Mouse (Mus musculus) embryonic facial prominence, embryonic 14.5 days (tissue): ENCODE data around the gene Camk2b. TPM values are rescaled to one million over a fixed set of nuclear protein-coding genes. Genes with fewer than 3 reads are reported as not detected.
"Not testable (repeated sequence)": the region's sequence is repeated elsewhere in the genome, so short reads cannot be mapped to it uniquely, and the experiment has no call there.

ENCODE experiments used
- ATAC-seq: fragments of 200-750 bp; cut with Nextera tagmentation; 2 replicates; pipeline ENCODE4 v1.8.0; 2017; ENCODE audit warnings: low read depth, moderate number of reproducible peaks, moderate TSS enrichment
- DNase-seq: peaks from one replicate; pipeline ENCODE4 v3.0.0-alpha.2; 2015; ENCODE audit warnings: low spot score
- H3K27ac ChIP-seq: fragments of 300-500 bp; sonication (generic); replicated peaks from 2 replicates; pipeline ENCODE4 v1.5.1; 2014; ENCODE audit warnings: low read depth, mild to moderate bottlenecking, low read length, moderate library complexity
- H3K27me3 ChIP-seq: fragments of 300-500 bp; sonication (generic); replicated peaks from 2 replicates; pipeline ENCODE4 v1.6.1; 2014; ENCODE audit warnings: low read length; ENCODE audit not compliant: control insufficient read depth, insufficient read depth
- H3K36me3 ChIP-seq: fragments of 300-500 bp; sonication (generic); 2 replicates; pipeline ENCODE4 v1.6.1; 2014; ENCODE audit warnings: low read length, mixed read lengths; ENCODE audit not compliant: control insufficient read depth, insufficient read depth
- H3K4me1 ChIP-seq: fragments of 300-500 bp; sonication (generic); 2 replicates; pipeline ENCODE4 v1.6.1; 2014; ENCODE audit warnings: antibody characterized with exemption, low read length; ENCODE audit not compliant: control insufficient read depth, insufficient read depth
- H3K4me2 ChIP-seq: fragments of 300-500 bp; sonication (generic); 2 replicates; pipeline ENCODE4 v1.6.1; 2014; ENCODE audit warnings: low read depth, mild to moderate bottlenecking, low read length, moderate library complexity, mixed read lengths
- H3K4me3 ChIP-seq: fragments of 300-500 bp; sonication (generic); 2 replicates; pipeline ENCODE4 v1.5.1; 2014; ENCODE audit warnings: low read depth, mild to moderate bottlenecking, low read length
- H3K9ac ChIP-seq: fragments of 300-500 bp; sonication (generic); 2 replicates; pipeline ENCODE4 v1.6.1; 2014; ENCODE audit warnings: low read depth, mild to moderate bottlenecking, low read length, moderate library complexity, mixed read lengths
- H3K9me3 ChIP-seq: fragments of 300-500 bp; sonication (generic); 2 replicates; pipeline ENCODE4 v1.6.1; 2016; ENCODE audit warnings: low read length; ENCODE audit not compliant: control insufficient read depth
- WGBS: fragments of 180-500 bp; shearing (Covaris S2); extraction: QIAGEN DNeasy Blood & Tissue Kit; methylation state at CpG from one replicate; pipeline ENCODE4 v1.1.7; 2014; 5-methylcytosine and 5-hydroxymethylcytosine counted together
- polyA plus RNA-seq: library from polyadenylated mRNA; unstranded; fragments of >200 nt; fragmentation: Nextera tagmentation; extraction: Ambion mirVana; gene quantifications from 2 replicates; pipeline ENCODE4 v1.2.1, GENCODE M21; 2014

The Camk2b gene
- polyA plus RNA-seq, result 6.1 and 9.2 TPM in 2 replicates

- H3K36me3 ChIP-seq, result no peaks in the 10 kb centered on the region
- no peak for ATAC-seq
- H3K27ac ChIP-seq, result no peak within 1 kb of the TSS
- no peaks in the 10 kb centered on the region for H3K9me3 ChIP-seq
- H3K4me1 ChIP-seq, result peaks cover 5% of the 10 kb centered on the region; the same call in 1 of the 2 replicates
- 9% methylated on average over 6 of the region's 6 CpGs for WGBS
- H3K4me3 ChIP-seq, result peak within 1 kb of the TSS; percentile 58
- no peak for DNase-seq
- peaks cover 79% of the 10 kb centered on the region for H3K27me3 ChIP-seq
- peak within 1 kb of the TSS; percentile 42 for H3K9ac ChIP-seq
- peak within 1 kb of the TSS; percentile 96 for H3K4me2 ChIP-seq
Measured at GRCm38 (mm10) chr11:6066176-6066575, at the start of gene Camk2b. Gene Camk2b, minus strand, starts transcription at chr11:6066362.

- no peak overlapping the region for H3K9ac ChIP-seq
- no peak overlapping the region for H3K4me2 ChIP-seq
- H3K4me1 ChIP-seq, result no peaks in the 10 kb centered on the region
- no peak for DNase-seq
- peaks cover 57% of the 10 kb centered on the region for H3K36me3 ChIP-seq
- H3K4me3 ChIP-seq, result no peak overlapping the region
- 93% methylated on average over 5 of the region's 5 CpGs for WGBS
- no peak for ATAC-seq
- no peaks in the 10 kb centered on the region for H3K9me3 ChIP-seq
- no peak overlapping the region for H3K27ac ChIP-seq
- H3K27me3 ChIP-seq, result no peaks in the 10 kb centered on the region
Measured at GRCm38 (mm10) chr11:6111734-6112484, 45.7 kb upstream of the Camk2b start.

- DNase-seq, result no peak
- Histone ChIP-seq H3K27ac (no peak overlapping the region), H3K4me3 (no peak overlapping the region), H3K27me3 (no peaks in the 10 kb centered on the region), H3K9me3 (no peaks in the 10 kb centered on the region), H3K4me2 (no peak overlapping the region), H3K4me1 (no peaks in the 10 kb centered on the region), H3K36me3 (peaks cover 62% of the 10 kb centered on the region), H3K9ac (no peak overlapping the region)
- no peak for ATAC-seq
Measured at GRCm38 (mm10) chr11:6109990-6110389, 43.8 kb upstream of the Camk2b start.

GRCm38 (mm10) chr11:6108296-6108695 is 42.1 kb upstream of the Camk2b start:
- ATAC-seq (no peak), DNase-seq (no peak)
- no peak overlapping the region for H3K9ac ChIP-seq
- H3K4me3 ChIP-seq, result no peak overlapping the region
- H3K4me2 ChIP-seq, result no peak overlapping the region
- peaks cover 58% of the 10 kb centered on the region for H3K36me3 ChIP-seq
- no peaks in the 10 kb centered on the region for H3K9me3 ChIP-seq
- no peaks in the 10 kb centered on the region for H3K4me1 ChIP-seq
- 93% methylated on average over 5 of the region's 5 CpGs for WGBS
- H3K27me3 ChIP-seq, result no peaks in the 10 kb centered on the region
- H3K27ac ChIP-seq, result no peak overlapping the region

- peaks cover 52% of the 10 kb centered on the region for H3K36me3 ChIP-seq
- no peaks in the 10 kb centered on the region for H3K9me3 ChIP-seq
- DNase-seq, result no peak
- H3K4me1 ChIP-seq, result no peaks in the 10 kb centered on the region
- H3K4me2 ChIP-seq, result no peak overlapping the region
- no peaks in the 10 kb centered on the region for H3K27me3 ChIP-seq
- WGBS, result 76% methylated on average over 3 of the region's 3 CpGs
- no peak overlapping the region for H3K4me3 ChIP-seq
- no peak overlapping the region for H3K9ac ChIP-seq
- ATAC-seq, result no peak
- no peak overlapping the region for H3K27ac ChIP-seq
Measured at GRCm38 (mm10) chr11:6107722-6108121, 41.6 kb upstream of the Camk2b start.

GRCm38 (mm10) chr11:6104734-6105133 is 38.6 kb upstream of the Camk2b start:
- H3K27ac ChIP-seq, result no peak overlapping the region
- H3K9ac ChIP-seq, result no peak overlapping the region
- no peaks in the 10 kb centered on the region for H3K4me1 ChIP-seq
- WGBS, result 92% methylated on average over 5 of the region's 5 CpGs
- no peaks in the 10 kb centered on the region for H3K27me3 ChIP-seq
- H3K36me3 ChIP-seq, result peaks cover 24% of the 10 kb centered on the region
- DNase-seq (no peak), ATAC-seq (no peak)
- no peak overlapping the region for H3K4me3 ChIP-seq
- H3K4me2 ChIP-seq, result no peak overlapping the region
- no peaks in the 10 kb centered on the region for H3K9me3 ChIP-seq

GRCm38 (mm10) chr11:6096637-6097036 is 30.5 kb upstream of the Camk2b start:
- H3K27me3 ChIP-seq, H3K4me3 ChIP-seq, H3K27ac ChIP-seq, H3K9me3 ChIP-seq, H3K4me2 ChIP-seq, DNase-seq, H3K36me3 ChIP-seq, H3K4me1 ChIP-seq, H3K9ac ChIP-seq, ATAC-seq: not testable (repeated sequence)
- WGBS, result 84% methylated on average over 3 of the region's 3 CpGs

GRCm38 (mm10) chr11:6086991-6087390 is 20.8 kb upstream of the Camk2b start:
- H3K4me2 ChIP-seq, result no peak overlapping the region
- H3K9ac ChIP-seq, result no peak overlapping the region
- no peak overlapping the region for H3K4me3 ChIP-seq
- 42% methylated on average over 4 of the region's 4 CpGs for WGBS
- H3K27ac ChIP-seq, result no peak overlapping the region
- no peaks in the 10 kb centered on the region for H3K4me1 ChIP-seq
- H3K9me3 ChIP-seq, result no peaks in the 10 kb centered on the region
- DNase-seq (peak; percentile 58), ATAC-seq (peak; percentile 67; the same call in 1 of the 2 replicates)
- no peaks in the 10 kb centered on the region for H3K27me3 ChIP-seq
- H3K36me3 ChIP-seq, result no peaks in the 10 kb centered on the region

GRCm38 (mm10) chr11:6078737-6079136 is 12.6 kb upstream of the Camk2b start:
- no peaks in the 10 kb centered on the region for H3K9me3 ChIP-seq
- H3K4me2 ChIP-seq, result no peak overlapping the region
- H3K27me3 ChIP-seq, result no peaks in the 10 kb centered on the region
- no peaks in the 10 kb centered on the region for H3K4me1 ChIP-seq
- WGBS, result 80% methylated on average over 2 of the region's 2 CpGs
- no peak for DNase-seq
- no peak overlapping the region for H3K27ac ChIP-seq
- no peak overlapping the region for H3K4me3 ChIP-seq
- H3K9ac ChIP-seq, result no peak overlapping the region
- ATAC-seq, result no peak
- H3K36me3 ChIP-seq, result no peaks in the 10 kb centered on the region
